Mouse (Mus musculus) spleen, postnatal 4 days (tissue): Measurements from ENCODE around the gene Rsu1.

Experiments
- DNase-seq, 2 experiments: peaks; one replicate each; pipeline ENCODE4 v3.0.0; 2022; ENCODE audit warnings: low spot score in 2 of 2

Gene Rsu1

GRCm38 (mm10) chr2:13168743-13169142 lies 102.5 kb downstream of the Rsu1 start:
- DNase-seq: no peak

GRCm38 (mm10) chr2:13161717-13162116 lies 109.5 kb downstream of the Rsu1 start:
- no peak for DNase-seq

GRCm38 (mm10) chr2:13145245-13145644 lies 126.0 kb downstream of the Rsu1 start:
- no peak for DNase-seq

GRCm38 (mm10) chr2:13134890-13135289 lies 136.3 kb downstream of the Rsu1 start:
- DNase-seq: no peak

GRCm38 (mm10) chr2:13132841-13133240 lies 138.4 kb downstream of the Rsu1 start:
- DNase-seq: no peak

GRCm38 (mm10) chr2:13132406-13132805 lies 138.8 kb downstream of the Rsu1 start:
- no peak for DNase-seq

GRCm38 (mm10) chr2:13129859-13130258 lies 141.4 kb downstream of the Rsu1 start:
- DNase-seq: no peak

- DNase-seq: no peak
Observed at GRCm38 (mm10) chr2:13129337-13129736, 141.9 kb downstream of the Rsu1 start.

- DNase-seq: no peak
Observed at GRCm38 (mm10) chr2:13120461-13120860, 150.8 kb downstream of the Rsu1 start.

- DNase-seq: no peak
Observed at GRCm38 (mm10) chr2:13117896-13118295, 153.3 kb downstream of the Rsu1 start.

- no peak for DNase-seq
Observed at GRCm38 (mm10) chr2:13106531-13106930, 164.7 kb downstream of the Rsu1 start.

- DNase-seq: no peak
Observed at GRCm38 (mm10) chr2:13104388-13104787, 166.8 kb downstream of the Rsu1 start.

- no peak for DNase-seq
Observed at GRCm38 (mm10) chr2:13103797-13104200, 167.4 kb downstream of the Rsu1 start.

- no peak for DNase-seq
Observed at GRCm38 (mm10) chr2:13094045-13094444, 177.2 kb downstream of the Rsu1 start.

- no peak for DNase-seq
Observed at GRCm38 (mm10) chr2:13093570-13093969, 177.6 kb downstream of the Rsu1 start.

GRCm38 (mm10) chr2:13091399-13092015 lies 179.7 kb downstream of the Rsu1 start:
- no peak for DNase-seq

- DNase-seq: no peak
Observed at GRCm38 (mm10) chr2:13090841-13091240, 180.4 kb downstream of the Rsu1 start.

GRCm38 (mm10) chr2:13089861-13090260 lies 181.4 kb downstream of the Rsu1 start:
- DNase-seq: no peak

- DNase-seq: no peak
Observed at GRCm38 (mm10) chr2:13088266-13088665, 182.9 kb downstream of the Rsu1 start.

- no peak for DNase-seq
Observed at GRCm38 (mm10) chr2:13087811-13088210, 183.4 kb downstream of the Rsu1 start.

GRCm38 (mm10) chr2:13084223-13084622 lies 187.0 kb downstream of the Rsu1 start:
- DNase-seq: no peak

- no peak for DNase-seq
Observed at GRCm38 (mm10) chr2:13080476-13080875, 190.7 kb downstream of the Rsu1 start.

- no peak for DNase-seq
Observed at GRCm38 (mm10) chr2:13072243-13072642, 199.0 kb downstream of the Rsu1 start.
